Mouse (Mus musculus) midbrain, embryonic 15.5 days (tissue): ENCODE measurements around the gene Kdelc1. TPM values are rescaled to one million over a fixed set of nuclear protein-coding genes. Genes with fewer than 3 reads are reported as not detected.

Source experiments
- polyA plus RNA-seq: library from polyadenylated mRNA; unstranded; fragments of >200 nt; fragmentation: Nextera tagmentation; extraction: Ambion mirVana; gene quantifications from 2 replicates; pipeline ENCODE4 v1.2.1, GENCODE M21; 2015

Gene Kdelc1
- polyA plus RNA-seq, 1 experiment from 2014 or later = 27.0 TPM

Other genes with a start within 250 kb of the Kdelc1 start
- 58.3 and 59.6 TPM in 2 replicates for gene Tpp2, start 185.2 kb downstream of the Kdelc1 start, polyA plus RNA-seq
- gene Mettl21c, start 98.8 kb downstream of the Kdelc1 start, polyA plus RNA-seq = 1.9 and 2.4 TPM in 2 replicates
- 0.04 and 0.12 TPM in 2 replicates for gene Gm8251, start 56.9 kb downstream of the Kdelc1 start, polyA plus RNA-seq
- gene Tex30, start 16.4 kb downstream of the Kdelc1 start, polyA plus RNA-seq = 37.3 and 40.5 TPM in 2 replicates
- 30.9 and 33.9 TPM in 2 replicates for gene Bivm, start 149 bp upstream of the Kdelc1 start, polyA plus RNA-seq
- 32.1 and 32.8 TPM in 2 replicates for gene Ercc5, start 28.9 kb upstream of the Kdelc1 start, polyA plus RNA-seq
- not detected in 2 replicates for gene Mettl21e, start 100.2 kb upstream of the Kdelc1 start, polyA plus RNA-seq